Mouse (Mus musculus) urinary bladder, postnatal 36 days (tissue): ENCODE results near the gene Hist2h2ab.
"Not testable (repeated sequence)": the region's sequence is repeated elsewhere in the genome, so short reads cannot be mapped to it uniquely, and the experiment has no call there.

Experiments
- DNase-seq, 2 experiments: peaks; one replicate each; pipeline ENCODE4 v3.0.0; 2022; ENCODE audit warnings: low spot score in 2 of 2, mixed read lengths in 1 of 2

Hist2h2ab gene

DNA sequence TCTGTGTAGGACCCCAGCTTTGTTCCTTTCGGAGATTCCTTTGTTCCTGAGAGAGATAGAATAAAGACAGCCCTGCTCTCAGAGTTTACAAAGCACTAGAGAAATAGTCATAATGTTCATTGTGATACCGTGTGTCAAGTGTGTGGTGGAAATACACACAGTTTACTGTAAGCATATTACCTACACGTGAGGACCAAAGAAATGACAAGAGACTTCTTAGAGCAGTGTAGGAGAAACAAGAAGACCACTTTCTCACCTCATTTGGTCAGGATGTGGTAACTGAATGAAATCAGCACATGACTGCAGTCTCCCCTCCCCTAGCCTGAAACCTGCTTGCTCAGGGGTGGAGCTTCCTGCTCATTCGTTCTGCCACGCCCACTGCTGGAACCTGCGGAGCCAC is 21.5 kb upstream of the Hist2h2ab start:
- DNase-seq: no peak

GRCm38 (mm10) chr3:96198601-96199251 is 20.9 kb upstream of the Hist2h2ab start:
- DNase-seq: not testable (repeated sequence)

DNA sequence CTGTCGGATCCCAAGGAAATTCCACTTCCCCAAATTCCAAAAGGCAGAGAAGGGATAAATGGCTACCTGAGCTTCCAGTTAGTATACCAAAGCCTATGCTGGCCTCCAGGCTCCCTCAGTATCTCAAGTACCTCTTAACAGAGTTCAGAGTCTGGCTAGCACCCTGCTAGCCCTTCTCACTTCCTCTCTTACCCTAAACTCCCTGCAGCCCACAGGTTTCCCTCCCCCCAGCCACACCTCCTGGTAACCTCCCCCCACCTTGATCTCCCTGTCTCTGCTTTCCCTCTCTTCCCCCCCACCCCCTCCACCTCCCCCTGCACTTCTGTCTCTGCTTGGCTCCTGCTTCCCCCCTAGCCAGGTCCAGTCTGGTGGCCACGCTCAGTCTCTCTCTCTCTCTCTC is 19.9 kb upstream of the Hist2h2ab start:
- no peak for DNase-seq

GRCm38 (mm10) chr3:96207819-96208218 is 11.8 kb upstream of the Hist2h2ab start:
- no peak for DNase-seq

- DNase-seq: no peak
These were observed 10.4 kb upstream of the Hist2h2ab start for GRCm38 (mm10) chr3:96209242-96209641.

- DNase-seq: no peak
These were observed 449 bp upstream of the Hist2h2ab start for GRCm38 (mm10) chr3:96219191-96219641.

- not testable (repeated sequence) for DNase-seq
These were observed 583 bp downstream of the Hist2h2ab start for GRCm38 (mm10) chr3:96220131-96220764.

GRCm38 (mm10) chr3:96220765-96221639 is 1.3 kb downstream of the Hist2h2ab start, which contains the start of the genes Hist2h2ac and Hist2h2be:
Hist2h2ac (minus strand) TSS chr3:96220880.
Hist2h2be (plus strand) TSS chr3:96221119.
- peak; percentile 78 to 87 for DNase-seq

- no peak for DNase-seq
These were observed 2.0 kb downstream of the Hist2h2ab start for GRCm38 (mm10) chr3:96221640-96222038.

DNA sequence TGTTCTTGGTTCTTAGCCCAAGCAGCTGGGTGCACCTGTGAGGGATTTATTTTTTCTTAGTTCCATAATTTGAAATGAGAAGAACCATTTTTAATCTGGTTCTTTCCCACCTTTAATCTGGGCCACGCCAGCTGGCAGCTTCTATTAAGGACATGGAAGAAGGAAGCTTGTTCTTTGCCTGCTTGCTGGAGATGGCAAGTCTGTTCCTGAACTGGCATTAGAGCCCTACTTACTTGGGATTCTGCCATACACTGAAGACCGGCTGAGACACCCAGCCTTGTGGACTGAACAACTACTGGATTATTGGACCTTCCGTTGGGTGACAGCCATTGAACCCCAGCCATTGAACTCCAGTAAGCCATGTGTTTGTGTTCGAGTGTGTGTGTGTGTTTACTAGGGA is 3.1 kb downstream of the Hist2h2ab start:
- DNase-seq: no peak

GRCm38 (mm10) chr3:96225421-96225820 is 5.8 kb downstream of the Hist2h2ab start:
- no peak for DNase-seq

DNA sequence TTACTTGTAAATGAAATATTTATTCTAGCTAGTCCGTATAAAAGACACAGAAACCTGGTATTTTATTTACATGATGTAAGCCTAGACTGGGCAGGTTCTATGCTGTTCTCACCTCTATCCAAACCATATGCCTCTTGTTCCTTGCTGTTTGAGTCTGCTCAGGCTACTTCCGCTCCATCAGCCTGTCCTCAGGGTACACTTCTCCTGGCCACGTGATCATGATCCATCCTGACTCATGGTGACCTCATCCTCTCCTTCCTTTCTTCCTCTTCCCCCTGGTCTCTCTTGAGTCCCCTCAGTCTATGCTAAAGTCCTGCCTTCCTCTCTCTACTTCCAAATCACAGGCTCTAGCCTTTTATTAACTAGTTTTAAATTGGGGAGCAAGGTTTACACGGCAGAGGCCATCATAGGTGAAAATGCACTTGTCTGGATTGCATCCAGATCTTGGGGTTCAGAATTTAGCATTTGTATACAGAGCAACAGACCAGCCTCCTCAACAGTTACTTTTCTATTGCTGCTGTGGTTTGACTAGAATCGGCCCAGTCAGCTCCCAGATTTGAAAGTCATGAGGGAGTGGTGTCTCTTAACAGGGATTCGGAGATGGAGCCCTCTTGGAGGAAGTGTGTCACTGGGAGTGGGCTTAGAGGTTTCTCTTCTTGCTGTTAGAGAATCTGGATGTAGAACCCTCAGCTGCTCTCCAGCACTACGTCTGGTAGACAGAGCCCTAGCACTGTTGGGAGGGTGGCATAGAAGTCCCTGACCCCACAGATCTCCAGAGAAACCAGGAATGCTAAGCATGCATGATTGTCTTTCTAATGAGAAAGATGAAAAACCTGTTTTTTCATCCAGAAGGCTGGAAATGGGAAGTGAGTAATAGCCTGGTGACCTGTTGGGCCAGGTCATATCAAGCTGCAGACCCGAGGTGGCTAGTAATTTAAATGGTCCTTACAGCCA is 7.3 kb downstream of the Hist2h2ab start:
- peak in 1 of 2 experiments; percentile 14 for DNase-seq

GRCm38 (mm10) chr3:96228828-96229227 is 9.2 kb downstream of the Hist2h2ab start:
- no peak for DNase-seq

DNA sequence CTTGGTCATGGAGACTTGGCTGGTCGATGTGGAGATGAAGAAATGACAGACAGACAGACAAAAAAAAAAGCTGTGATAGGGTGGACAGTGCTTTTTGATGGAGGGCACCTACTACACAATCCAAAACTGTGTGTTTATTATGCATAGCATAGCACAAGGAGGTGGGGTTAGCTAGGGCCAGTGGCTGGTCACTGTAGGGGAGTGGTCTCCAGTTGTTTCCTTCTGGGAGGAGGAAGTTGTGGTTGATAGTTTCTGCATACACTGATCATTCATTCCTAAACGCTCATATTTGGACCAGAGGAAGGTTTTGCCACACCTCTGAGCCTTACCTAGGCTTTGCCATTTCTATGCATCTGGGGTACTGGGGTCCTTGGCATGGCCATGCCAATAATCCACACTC is 10.7 kb downstream of the Hist2h2ab start:
- DNase-seq: no peak

- no peak for DNase-seq
These were observed 11.5 kb downstream of the Hist2h2ab start for GRCm38 (mm10) chr3:96230910-96231757.

DNA sequence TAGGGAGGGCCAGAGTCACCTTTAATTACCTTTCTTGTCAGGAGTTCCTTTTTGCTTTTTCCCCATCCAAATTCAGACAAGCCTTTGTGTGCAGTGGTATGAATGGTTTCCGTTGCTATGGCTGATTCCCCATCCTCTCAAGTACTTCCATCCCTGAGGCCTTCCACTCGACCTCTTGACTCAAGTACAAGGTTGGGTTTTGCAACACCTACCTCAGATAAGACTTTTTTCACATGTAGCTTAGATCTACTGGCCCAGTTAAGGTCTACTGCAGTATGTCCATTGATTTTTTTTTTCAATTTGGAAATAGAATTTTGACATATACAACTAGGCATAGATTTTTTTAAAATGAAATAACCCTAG is 12.1 kb downstream of the Hist2h2ab start:
- DNase-seq: no peak

DNA sequence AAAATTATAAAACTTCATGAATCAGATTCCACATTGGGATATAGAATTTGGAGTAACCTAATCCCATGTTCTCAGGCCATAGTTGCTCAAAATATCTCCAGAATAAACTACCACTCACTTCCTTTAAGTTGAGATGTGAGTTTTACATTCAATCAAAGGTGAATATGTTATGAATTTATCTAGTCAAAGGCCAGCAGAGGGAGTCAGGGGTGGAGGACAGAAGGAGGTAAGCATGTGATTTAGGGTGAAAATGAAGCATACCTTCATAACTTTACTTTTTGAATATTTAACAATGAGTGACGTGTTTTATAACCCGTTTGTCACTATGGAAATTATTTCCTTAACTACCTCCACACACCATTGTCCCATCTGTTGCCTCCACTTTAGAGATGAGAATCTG is 15.2 kb downstream of the Hist2h2ab start:
- DNase-seq: no peak

DNA sequence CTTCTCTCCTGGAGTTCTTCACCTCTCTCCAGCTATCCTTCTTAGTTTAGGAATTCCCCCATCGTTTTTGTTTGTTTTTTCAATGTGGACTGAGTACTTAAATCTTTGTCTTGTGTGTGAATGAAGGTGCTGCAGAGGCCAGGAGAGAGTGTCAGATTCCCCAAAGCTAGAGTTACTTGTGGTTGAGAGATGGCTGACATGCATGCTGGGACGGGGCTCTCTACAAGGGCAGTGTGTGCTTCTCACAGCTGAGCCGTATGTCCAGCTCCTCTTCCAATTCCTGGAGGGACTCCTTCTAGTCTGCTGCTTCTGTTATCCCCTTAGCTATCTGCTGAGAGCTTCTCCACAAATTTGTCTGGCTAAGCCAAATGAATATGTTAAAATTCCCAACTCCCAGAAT is 16.2 kb downstream of the Hist2h2ab start:
- DNase-seq: no peak

DNA sequence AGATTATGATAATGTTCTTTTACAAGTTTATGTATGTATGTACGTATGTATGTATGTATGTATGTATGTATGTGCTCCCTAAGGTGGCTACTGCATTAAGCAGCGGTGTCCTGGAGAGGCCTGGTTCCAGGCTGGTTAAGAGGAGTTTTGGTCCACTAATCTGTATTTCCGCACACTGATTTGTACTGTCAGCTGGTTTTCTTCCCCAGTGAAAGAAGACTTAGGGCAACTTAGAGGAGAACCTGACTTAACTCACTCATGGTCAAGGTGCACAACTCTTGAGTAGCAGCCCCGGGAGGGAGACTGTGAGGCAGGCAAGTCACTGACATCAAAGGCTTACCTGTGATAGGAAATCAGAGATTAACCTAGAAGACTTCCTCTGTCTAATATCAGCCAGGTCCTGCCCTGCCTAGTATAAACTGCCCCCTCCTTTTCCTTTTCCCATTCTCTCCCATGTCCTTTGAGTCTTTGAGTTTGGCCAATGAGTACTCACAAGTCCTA is 17.2 kb downstream of the Hist2h2ab start:
- no peak for DNase-seq

DNA sequence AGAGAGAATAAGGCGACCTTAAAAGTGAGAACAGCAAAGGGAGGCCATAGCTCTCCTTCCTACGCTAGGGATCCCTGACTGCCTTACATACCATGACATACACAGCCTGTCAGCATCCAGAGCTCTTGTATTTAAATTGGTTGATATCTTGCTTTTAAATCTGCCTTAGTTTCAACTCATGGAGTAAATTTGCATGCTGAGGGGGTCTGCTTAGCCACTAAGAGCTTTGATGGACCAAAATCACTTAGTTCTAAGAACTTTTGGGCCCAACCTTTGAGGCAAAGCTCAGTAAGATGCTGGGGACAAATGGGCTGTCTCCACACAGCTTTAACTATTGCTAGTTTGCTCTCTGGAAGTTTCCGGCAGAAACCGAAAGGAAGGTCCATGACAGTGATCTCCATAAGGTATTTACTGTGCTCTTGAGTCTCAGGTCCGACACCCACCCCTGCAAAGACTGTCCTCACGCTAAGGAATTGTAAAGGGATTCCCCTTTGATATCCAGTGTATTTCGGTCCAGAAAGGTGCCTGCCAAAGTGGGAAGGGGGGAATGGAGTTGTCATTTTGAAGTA is 17.8 kb downstream of the Hist2h2ab start:
- DNase-seq: no peak
